Mouse (Mus musculus): Measurements from ENCODE around the gene Bicdl1.

The Bicdl1 gene

DNA sequence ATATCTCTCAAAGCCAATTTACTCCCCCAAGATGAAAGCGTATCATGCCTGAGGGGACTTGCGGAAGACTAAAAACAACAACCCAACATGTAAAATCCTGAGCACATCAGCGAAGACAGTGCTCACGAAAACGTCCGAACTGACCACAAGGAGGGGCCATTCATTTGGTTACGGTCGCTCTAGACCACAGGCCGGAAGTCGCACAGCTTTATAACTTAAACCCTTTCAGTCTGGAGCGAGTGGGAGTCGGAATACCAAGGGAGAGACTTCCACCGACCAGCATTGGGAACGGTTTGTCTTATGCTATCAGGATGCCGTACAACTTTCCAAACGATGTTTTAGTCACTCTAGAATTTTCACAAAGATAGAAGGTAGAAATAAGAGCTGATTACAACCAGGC, 5.4 kb downstream of the Bicdl1 start:
- DNase-seq (ENCODE audit: low read depth): no peak

DNA sequence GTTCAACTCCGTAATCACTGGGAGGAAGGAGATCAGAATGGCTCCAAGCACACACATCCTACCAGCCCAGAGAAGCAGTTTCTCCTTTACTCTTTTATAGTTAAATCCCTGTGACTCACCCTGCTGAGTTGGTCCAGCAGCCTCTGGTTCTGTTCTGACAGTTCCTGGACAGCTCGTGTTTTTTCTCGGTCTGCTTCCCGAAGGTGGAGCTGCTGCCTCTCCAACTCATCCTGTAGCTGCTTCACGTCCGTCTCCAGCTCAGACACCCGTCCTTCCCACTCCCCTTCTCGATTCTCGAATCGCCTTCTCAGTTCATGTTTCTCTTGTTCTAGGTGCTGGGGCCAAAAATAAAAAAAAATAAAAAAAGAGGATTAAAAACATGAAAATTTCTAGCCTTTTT, 7.0 kb downstream of the Bicdl1 start:
- DNase-seq (ENCODE audit: low read depth): no peak

DNA sequence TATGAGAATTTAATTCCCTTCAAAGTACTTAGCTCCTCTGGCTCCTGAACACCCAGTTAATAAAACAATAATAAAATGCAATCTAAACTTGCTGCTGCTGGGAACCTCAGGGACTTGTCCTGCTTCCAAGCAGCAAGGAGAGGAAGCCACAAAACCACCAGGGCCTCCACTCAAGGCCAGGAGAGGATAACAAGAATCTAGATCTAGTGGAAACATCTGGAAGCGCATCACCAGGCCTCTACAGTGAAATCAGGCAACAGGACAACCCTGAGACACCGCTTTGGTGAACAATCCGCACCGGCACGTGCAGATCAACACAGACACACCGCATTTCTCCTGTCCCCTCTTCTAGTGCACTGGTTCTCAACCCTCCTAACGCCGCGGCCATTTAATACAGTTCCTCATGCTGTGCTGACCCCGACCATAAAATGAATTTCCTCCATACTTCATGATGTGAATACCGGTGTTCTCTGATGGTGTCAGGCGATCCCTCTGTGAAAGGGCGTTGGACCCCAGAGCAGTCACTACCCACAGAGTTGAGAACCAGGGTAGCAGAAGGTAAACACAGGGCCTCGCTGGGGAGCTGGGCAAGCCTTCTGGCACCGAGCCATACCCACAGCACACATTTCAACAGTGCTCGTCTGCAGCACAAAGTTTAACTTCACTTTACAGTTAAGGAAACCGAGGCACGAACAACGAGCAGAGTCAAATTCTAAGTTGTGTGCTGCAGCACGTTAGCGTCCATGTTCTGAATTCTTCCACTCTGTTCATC, 9.0 kb downstream of the Bicdl1 start:
- no peak for DNase-seq (ENCODE audit: low read depth)

DNA sequence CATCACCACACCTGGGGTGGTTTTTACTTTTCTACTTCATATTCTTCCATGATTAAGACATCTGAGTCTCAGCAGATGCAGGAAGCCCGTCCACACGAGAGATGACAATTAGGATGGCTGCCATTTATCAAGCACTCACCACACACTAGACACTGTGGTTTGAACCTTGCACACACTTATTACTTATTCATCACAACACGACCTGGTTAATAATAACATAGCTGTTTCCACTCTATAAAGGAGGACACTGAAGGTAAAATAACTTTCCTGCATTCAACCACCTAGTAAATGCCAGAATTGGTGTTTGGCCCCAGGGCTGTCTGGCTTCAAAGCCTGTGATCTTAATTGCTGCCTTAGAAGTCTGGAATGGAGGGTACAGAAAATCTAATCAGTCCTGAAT, 10.7 kb downstream of the Bicdl1 start:
- DNase-seq (ENCODE audit: low read depth): no peak

DNA sequence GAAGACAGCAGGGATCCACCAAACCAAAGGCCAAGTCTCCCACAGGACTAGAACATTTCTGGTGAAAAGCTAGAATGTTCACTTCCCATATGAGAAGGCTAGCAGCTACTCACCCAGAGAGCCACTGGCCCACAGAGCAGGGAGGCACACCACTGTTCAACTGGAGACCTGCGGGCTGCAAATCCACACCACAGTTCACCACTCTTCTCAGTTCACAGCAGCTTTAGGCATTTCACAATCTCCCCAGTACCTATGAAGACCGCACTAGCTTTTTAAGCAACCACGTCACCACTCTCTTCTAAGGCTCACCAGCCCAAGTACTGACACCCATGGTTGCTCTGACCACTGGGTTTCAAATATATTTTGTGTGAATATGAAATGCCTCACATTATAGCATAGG, 13.7 kb downstream of the Bicdl1 start:
- no peak for DNase-seq (ENCODE audit: low read depth)

DNA sequence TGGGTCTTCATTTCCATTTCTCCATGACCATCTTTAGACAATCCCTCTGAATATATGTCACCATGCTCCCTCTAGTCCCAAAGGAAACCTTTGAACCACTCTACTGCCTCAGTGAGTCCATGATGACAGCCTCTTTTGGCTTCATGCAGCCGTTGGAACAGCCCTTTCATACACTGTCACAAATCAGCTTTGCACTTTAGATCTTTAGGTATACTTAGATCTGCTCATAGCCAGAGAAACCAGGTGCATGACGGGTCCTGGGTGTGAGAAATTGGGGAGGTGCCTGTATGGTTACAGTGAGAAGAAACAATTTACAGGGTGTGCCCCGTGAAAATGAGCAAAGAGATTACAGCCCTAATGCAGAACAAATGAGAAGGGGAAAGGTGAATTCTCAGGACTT, 14.3 kb downstream of the Bicdl1 start:
- DNase-seq (ENCODE audit: low read depth): no peak

DNA sequence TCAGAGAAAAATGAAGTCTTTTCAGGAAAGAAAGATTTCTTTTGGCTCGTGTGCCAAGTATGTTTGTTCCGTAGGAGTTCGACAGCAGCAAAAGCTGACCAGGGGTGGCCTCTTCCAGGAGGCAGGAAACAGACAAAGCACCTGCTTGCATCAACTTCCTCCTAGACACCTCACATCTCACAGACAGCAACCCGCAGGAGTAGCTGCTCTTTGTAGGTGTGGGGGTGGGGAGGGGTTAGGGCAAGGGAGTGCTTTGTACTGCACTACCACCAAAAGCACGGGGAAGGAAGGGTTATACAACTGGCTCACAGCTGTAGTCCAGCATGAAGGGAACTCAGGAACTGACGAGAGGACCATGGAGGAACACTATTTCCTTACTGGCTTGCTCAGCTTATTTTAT, 15.0 kb downstream of the Bicdl1 start:
- no peak for DNase-seq (ENCODE audit: low read depth)

DNA sequence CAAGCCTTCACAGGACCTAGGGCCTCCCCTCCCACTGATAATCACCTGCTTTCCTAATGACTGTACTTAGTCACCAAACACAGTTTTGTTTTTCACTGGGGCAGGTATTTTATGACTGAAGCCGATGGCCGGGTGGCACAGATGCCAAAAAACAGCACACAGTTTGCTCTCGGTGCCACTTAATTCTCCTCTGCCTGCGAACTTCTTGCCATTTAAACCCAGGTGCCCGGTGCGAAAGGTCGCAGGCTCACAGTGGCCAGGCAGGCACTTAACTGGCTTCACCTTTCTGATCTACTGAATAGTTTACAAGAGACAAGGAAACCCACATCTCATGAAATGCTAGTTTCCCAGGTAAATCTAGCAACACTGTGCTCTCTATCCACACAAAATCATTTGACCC, 16.7 kb downstream of the Bicdl1 start:
- no peak for DNase-seq (ENCODE audit: low read depth)

DNA sequence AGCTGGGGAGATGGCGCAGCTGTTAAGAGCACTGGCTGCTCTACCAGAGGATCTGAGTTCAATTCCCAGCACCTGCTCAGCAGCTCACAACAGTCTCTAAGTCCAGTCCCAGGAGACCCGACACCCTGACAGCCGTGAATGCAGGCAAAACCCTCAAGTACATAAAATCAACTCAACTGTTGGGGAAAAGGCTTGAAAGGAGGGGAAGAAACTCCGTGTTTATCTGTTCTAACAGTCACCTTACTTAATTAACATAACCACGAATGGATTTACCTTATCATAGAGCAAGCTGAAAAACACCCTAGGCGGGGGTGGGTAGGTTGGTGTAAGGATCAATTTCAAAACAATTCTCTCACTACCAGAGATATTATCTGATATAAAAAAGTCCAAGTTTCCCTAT, 18.9 kb downstream of the Bicdl1 start:
- DNase-seq (ENCODE audit: low read depth): no peak

DNA sequence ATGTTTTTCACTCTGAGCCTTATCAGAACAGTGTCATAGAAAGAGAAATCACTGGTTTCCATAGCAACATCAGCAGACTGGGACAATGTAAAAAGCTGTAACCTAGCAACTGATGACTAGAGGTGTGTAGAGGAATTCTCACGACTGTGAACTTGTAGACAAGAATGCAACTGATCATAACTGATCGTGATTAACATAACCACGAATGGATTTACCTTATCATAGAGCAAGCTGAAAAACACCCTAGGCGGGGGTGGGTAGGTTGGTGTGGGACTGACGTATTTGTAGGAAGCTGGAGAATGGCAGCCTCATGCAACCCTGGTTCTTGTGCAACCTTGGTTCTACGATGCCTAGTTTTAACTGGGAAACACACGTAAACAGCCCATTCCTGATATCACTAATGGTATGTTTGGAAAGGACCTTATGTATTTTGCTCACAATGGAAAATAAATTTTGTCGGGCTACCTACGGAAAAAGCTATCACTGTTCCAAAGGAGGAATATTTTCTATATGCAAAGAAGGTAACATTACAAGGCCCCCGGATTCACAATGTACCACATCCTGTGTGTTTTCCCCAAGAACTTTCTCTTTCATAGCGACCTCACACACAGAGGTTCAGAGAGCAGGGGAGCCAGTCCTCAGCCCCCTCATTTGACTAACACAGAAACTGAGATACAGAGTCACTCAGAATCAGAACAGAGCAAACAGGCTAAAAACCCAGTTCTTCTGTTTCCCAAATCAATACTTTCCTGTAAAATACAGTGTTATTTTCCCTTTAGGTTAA, 19.6 kb downstream of the Bicdl1 start:
- DNase-seq (ENCODE audit: low read depth): no peak

DNA sequence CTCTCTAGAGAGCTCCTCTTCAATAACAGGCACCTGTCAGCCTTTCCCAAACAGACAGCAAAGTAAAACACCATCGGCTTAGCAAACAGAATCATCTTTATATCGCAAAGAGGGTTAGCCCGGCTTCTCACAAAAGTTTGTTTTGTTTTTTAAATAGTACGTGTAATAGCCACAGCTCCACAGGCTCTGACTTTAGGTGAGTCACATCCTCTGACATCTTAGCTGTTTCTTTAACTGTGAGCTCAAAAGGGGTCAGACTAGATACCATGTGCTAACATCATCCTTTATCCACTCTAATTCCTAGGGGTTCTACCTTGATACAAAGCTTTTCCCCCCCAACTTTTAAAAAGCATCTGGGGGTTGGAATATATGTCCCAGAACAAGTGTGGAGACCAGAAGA, 21.2 kb downstream of the Bicdl1 start:
- DNase-seq (ENCODE audit: low read depth): no peak

DNA sequence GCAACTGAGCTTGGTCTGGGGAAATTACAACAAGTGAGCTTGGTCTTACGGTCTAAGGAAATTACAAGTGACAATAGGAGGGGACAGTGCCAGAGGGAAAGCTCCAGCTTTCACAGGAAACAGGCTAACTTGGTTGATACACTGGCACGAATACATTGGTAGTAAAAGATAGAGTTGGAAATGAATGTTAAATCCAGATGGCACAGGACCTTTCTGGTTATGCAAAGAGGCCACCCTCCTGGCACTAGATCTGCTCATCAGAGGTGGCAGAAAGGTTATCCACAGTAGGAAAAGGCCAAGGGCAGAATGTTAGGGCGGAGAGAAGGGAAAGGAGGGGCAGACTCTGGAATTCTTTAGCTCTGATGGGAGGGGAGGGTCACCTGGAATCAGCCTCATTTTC, 22.5 kb downstream of the Bicdl1 start:
- no peak for DNase-seq (ENCODE audit: low read depth)

DNA sequence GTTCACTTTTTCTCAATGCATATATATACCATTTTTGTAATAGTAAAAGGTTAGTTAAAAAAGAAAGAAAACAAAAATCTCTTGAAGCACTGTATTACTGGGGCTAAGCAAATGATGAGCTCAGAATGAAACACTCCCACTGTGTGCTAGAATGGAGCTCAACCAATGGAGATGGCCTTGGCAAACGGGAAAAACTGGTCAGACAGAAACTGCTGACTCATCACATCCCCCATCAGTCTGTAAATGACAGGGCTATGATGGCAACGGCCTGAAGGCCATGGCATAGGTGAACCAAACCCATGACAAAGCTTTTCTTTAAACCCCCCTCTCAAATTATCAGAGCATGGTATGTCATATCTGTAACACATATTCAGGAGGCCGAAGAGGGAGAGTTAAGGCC, 29.4 kb downstream of the Bicdl1 start:
- no peak for DNase-seq (ENCODE audit: low read depth)

DNA sequence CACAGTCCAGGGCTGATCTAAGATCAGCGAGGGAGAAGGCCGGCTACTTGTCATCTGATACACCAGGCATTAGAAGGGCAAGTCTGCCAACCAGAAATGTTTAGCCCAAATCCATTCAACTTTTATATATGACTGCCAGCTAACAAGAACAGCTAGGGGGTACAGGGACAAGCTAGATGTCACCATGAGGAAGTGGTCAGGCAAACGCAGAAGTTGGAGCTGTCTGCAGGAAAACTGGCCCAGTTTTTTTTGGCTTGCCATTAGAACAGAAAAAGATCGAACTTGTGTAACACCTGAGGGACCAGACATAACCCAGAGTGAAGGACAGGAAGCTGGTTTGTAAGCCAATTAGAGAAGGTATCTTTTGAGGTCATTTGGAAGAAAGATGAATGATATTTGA, 30.2 kb downstream of the Bicdl1 start:
- DNase-seq (ENCODE audit: low read depth): no peak

DNA sequence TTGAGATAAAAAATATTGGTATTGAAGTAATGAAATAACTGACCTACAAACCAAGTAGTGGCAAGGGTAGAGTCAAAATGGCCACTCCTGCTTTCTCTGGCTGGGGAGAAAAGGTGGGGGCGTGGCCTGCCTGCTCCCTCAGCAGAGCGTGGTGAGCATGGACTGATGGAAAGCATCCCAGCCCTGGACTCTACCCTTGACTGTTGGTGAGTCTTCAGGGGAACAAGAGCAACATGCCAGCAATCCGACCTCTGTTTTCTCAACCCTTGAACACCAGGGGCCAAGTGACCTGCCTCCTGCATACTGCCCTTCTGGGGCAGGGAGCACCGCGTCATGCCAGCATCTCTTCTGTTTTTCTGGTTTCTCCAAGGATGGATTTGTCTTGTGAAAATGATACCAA, 34.6 kb downstream of the Bicdl1 start:
- DNase-seq (ENCODE audit: low read depth): no peak

DNA sequence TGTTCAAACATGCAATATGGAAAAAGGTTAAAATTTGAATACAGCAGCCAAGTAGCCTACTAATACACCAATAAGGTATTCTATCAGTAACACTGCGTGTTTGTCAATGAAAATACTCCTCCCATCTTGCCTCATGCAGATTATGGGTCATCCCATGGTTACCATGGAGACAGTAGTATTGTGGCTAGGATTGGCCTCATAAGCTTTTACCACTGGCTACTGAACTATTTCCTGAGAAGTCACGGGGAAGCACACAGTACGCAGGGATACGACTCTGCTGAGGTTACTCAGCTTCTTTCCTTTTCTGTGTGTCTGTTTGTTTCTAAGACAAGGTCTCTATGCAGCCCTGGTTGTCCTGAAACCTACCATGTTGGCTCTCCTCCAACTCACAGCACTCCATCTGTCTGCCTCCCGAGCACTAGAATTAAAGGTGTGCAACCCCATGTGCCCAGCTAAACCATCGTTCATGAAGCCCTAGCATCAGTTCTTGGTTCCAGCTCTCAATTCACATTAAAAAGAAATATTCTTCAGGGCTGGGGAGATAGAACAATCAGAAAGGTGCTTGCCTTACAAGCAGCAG, 36.1 kb downstream of the Bicdl1 start:
- no peak for DNase-seq (ENCODE audit: low read depth)

DNA sequence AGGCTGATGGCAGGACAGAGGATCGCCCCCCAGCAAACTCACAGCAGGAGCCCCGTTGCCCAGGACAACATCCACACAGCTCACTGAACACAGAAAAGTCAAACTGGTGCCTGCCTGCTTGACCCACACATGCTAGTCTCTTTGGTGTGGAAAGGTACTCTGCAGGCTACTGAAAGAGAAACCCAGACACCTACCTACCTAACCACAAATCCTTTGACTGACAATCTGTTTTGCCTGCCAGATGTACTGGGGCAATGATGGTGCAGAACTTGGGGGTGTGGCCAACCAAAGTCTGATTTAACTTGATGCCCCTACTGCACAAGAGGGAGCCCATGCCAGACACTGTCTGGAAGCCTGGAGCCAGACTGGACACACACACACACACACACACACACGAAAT, 38.1 kb downstream of the Bicdl1 start:
- DNase-seq (ENCODE audit: low read depth): no peak

DNA sequence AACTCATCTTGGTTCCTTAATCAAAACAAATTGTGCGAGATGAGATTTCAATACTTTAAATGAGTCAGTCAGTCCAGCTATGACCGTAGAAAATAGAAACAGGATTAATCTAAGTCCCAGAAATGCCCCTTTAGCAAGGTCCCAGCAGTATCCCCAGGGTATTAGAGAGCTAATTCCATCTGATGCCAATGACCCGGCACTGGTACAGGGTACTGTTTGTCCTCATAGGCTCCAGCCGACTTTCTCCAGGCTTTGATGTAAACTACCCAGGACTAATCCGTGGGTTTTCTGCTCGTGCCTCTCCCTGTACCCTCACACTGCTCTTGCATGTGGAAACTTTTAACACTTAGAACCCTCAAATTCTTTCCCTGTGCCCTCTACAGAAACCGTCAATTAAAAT, 44.7 kb downstream of the Bicdl1 start:
- DNase-seq (ENCODE audit: low read depth): no peak

DNA sequence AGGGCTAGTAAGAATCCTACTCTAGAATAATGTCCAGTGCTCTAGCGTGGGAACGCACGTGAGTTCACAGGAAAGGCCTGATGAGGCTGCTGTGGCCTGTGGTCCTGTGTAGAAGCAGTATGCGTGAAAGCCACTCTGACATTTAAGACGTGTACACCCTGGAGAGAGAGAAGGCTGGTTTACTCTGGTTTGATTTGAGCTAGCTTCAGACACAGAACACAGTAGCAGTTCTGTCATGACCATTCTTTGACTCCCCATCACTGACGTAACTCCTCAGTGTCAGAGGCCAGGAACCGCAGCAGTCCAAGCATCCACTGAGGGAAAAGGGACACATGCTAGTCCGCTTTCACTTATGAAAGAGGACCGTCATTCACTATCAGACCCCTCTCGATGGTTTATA, 46.3 kb downstream of the Bicdl1 start:
- no peak for DNase-seq (ENCODE audit: low read depth)

DNA sequence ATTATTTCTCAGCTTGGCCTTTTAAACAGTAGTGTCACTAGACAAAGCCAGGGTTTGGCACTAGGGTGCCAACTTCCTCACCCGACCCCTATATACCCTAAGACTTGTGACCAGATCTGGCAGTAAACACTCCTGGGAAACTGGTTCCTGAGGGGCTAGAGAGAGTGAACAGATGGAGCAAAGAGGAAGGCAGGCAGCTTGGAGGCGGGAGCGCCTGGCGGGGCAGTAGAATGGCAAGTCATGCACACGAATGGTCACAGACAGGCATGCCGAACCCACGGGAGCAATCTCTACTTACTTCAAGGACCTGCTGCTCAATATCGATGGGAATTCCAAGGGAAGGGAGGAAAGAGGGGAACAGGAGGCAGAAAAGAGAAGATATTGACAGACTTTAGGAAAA, 59.6 kb downstream of the Bicdl1 start:
- DNase-seq (ENCODE audit: low read depth): no peak

DNA sequence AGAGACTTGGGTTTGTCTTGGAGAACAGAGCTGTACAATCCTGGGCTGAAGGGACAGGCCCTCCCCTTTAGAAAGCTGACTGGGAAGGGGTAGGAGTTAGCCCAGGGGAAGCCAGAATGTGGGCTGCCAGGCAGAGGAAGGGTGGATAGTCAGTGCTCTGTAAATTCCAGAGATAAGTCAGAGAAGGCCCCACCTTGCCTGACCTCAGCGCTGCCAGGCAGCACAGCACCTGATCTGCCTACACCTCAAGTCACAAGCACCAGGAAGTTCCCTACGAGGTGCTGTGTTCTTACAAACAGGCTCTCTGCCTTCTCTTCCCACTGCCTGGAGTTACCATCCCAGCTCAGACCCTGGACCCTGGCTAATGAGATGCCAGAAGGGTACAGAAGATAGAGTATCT, 61.0 kb downstream of the Bicdl1 start:
- no peak for DNase-seq (ENCODE audit: low read depth)

DNA sequence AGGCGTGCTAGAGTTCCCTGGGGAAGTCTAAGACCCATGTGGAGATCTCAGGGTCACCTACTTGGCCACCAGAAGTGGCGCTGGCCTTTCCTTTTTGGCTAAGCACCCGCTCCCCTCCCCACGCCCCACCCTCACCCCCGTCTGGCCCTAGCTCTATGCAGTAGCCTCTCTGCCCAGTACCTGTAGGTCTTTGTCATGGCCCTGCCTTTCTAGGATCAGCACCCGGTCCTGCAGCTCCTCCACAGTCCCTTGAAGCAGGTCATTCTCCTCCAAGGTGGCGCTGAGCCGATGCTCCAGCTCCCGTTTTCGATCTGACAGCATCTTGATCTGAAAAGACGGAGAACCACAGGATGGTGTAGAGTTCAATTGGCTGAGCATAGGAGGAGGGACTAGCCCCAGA, 61.4 kb downstream of the Bicdl1 start:
- DNase-seq (ENCODE audit: low read depth): no peak

DNA sequence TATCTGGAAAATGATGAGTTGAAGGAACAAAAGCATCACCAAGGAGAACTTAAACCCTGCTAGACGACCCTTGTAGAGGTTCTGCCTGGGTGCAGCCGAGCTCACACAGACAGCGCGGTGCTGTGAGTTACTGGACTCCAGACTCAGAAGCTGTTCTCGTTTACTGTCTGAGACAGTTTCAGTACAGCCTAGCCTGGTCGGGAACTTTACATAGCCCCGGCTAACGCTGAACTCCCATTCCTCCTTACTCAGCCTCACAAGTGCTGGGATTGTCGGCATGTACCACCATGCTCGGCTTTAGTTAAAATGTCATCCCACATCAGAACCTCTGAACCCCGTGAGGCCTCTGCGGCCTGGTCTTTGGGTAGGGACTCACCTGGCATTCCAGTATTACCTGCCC, 62.4 kb downstream of the Bicdl1 start:
- no peak for DNase-seq (ENCODE audit: low read depth)

DNA sequence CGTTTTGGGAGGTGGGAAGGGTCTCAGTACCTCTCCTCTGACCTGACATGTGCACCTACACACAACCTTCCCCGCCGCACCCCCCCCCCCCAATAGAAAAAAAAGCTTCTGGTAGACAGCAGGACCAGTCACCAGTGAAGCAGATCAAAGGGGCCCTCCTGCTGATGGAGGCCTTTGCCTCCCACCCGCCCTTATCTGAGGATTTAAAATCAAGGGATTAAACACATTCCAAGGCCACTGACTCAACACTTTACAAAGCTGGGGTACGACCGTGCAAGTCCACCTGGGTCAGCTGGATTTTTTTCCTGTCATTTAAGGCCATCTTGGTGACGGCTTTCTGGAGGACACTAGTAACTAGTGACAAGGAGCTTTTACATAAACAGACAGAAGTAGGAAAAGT, 63.5 kb downstream of the Bicdl1 start:
- DNase-seq (ENCODE audit: low read depth): no peak
